Mouse (Mus musculus): ENCODE data around the gene Hap1. TPM values are rescaled to one million over a fixed set of nuclear protein-coding genes. Genes with fewer than 3 reads are reported as not detected.
A peak's percentile ranks its signal among the peaks of the same experiment; 100 is the strongest.
"Not testable (repeated sequence)": the region's sequence is repeated elsewhere in the genome, so short reads cannot be mapped to it uniquely, and the experiment has no call there.

Gene Hap1
- total RNA-seq, 2 experiments from 2014 or later: 3.1 to 4.1 TPM

DNA sequence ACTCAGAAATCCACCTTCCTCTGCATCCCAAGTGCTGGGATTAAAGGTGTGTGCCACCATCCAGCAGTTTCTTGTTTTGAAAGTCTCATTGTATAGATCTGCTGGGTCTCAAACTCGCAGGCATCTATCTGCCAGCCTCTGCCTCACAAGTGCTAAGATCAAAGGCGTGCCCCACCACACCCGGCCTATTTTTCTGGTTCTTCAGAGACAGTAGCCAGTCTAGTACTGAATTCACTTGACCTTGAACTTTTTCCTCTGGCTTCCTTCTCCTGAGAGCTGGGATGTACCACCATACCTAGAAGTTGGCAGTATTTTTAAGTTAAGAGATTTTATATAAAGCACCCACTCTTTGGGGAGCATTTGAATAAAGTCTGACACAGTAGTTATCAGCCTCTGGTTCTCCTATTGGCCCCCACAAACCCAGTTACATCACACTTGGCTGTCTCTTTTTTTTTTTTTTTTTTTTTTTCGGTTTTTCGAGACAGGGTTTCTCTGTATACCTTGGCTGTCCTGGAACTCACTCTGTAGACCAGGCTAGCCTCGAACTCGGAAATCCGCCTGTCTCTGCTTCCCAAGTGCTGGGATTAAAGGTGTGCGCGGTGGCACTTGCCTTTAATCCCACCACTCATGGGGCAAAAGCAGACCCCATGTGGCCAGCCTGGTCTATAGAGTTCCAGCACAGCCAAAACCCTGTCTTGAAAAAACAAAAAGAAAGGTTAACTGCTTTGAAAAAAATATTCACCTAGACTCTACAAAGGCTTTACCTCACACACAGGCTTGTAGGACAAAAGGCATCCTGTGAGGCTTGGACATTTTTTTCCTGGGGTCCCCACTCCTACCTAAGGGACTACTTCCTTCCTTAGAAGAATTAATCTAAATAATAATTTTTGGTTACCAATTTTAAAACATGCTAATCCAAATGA, 37.1 kb downstream of the Hap1 start:
- no peak for DNase-seq

DNA sequence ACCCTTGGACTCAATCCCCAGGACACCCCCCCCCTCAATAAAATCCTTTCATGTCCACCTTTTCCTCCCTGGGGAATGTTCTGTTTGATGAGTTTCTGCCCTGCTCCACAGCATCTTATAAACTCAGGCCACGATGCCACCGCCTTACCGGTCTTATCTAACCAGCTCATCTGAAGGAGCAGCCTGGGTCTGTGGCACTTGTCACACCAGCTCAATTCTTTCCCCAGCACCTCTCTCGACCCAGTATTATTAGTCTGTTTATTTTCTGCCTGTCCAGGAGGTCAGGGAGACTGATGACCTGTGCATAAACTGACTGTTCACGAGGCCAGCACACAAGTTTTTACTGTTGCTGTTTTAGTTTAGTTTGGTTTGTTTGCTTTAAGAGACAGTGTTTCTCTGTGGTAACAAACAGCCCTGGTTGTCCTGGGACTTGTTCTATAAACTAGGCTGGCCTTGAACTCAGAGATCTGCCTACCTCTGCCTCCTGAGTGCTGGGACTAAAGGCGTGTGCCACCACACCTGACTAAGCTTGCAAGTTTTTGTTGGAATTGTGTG, 38.0 kb downstream of the Hap1 start:
- DNase-seq: no peak

GRCm38 (mm10) chr11:100315439-100315838, 40.5 kb downstream of the Hap1 start:
- no peak for DNase-seq

DNA sequence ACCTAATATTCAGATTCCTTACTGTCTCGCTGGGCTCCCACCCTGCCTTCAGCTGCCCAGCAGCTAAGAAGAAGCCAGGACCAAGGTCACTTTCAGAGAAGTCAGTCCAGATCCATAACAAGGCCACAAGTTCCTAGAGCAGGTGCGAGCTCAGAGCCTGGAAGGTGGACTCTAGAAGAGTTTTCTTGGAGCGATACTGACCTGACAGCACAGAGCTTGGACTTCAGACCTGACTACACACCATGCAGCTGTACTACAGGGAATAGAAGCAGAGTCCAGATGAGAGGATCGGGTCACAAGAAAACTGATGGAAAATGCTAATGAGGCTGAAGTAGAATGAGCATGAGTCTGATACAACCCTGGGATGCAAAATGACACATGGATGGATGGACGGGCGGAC, 42.5 kb downstream of the Hap1 start:
- no peak for DNase-seq

- no peak for DNase-seq
Observed at GRCm38 (mm10) chr11:100312096-100312679, 43.7 kb downstream of the Hap1 start.

DNA sequence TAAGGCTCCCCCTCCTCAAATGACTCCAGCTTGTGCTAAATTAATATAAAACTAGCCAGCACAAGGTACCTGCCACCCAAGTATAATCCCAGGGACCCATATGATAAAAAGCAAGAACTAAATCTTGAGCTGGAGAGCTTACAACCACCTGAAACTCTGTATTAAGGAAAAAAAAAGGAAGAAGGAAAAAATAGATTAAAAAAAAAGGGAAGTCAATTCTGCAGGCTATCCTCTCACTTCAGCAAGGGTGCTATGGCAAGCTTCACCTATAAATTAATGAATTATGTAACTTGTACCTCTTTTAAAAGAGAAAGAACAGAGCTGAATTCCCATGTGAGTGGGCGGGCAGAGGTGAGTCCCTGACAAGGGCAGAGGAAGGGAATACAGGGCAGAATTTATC, 44.3 kb downstream of the Hap1 start:
- no peak for DNase-seq

- DNase-seq: not testable (repeated sequence)
Observed at GRCm38 (mm10) chr11:100308672-100309071, 47.3 kb downstream of the Hap1 start.

- DNase-seq: no peak
Observed at GRCm38 (mm10) chr11:100307900-100308299, 48.0 kb downstream of the Hap1 start.

DNA sequence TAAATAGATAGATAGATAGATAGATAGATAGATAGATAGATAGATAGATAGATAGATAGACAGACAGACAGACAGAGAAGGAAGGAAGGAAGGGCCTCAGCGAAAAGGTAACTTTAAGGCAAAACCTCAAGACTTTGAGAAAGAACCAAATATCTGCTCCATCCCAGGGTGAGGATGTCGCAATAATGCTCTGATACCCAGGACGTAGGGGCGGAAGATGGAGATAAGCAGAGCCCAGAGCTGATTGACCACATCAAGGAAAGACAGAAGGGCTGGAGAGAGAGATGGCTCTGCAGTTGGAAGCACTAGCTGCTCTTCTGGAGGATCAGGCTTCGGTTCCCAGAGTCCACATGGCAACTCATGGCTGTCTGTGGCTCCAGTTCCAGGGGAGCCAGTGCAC, 54.6 kb downstream of the Hap1 start:
- DNase-seq: no peak

DNA sequence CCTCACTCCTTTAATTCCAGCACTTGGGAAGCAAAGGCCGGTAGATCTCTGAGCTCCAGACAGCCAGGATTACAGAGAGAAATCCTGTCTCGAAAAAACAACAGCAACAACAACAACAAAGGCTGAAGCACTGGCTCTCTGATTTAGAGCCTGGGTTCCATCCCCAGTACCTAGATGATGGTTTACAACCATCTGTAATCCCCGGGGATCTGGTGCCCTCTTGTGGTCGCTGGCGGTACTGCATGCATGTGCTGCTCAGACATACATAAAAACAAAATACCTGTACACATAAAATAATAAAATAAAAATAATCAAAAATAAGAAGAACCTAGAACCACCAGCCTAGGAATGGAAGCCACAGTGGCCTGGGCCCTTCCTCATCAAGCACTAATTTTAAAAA, 55.6 kb downstream of the Hap1 start:
- peak; percentile 75 for DNase-seq

DNA sequence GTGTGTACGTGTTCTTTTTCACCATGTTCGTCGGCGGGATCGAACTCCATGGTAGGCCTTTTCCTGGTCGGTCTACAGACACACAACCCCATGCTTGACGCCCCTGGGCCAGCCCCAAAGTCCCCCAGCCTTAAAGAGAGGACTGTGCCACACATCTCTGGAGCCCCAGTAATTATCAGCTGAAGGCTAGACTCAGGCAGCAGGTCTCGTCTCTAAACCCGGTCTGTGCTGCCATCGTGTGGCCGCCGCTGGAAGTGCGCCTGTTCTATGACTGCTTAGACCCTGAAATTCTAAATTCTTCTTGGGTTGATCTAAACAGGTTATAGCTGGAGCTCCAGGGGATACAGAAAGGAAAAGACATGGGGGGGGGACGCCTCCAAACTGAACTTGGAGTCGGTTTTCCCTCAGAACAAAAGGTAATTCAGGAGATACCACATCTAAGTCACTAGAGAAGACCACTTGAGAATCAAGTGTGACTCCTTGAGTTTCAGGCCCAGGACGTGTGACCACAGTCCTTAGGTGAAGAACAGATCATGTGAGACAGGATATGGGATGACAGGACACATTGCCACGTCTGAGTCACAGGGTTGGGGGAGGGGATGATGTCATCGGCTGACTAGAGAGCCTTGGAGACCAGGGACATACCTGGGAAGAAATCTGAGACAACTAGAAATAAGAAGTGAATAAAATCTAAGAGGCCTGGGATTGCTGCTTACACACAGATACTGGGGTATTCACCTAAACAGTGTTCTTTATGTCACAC, 57.5 kb downstream of the Hap1 start:
- DNase-seq: peak; percentile 89

DNA sequence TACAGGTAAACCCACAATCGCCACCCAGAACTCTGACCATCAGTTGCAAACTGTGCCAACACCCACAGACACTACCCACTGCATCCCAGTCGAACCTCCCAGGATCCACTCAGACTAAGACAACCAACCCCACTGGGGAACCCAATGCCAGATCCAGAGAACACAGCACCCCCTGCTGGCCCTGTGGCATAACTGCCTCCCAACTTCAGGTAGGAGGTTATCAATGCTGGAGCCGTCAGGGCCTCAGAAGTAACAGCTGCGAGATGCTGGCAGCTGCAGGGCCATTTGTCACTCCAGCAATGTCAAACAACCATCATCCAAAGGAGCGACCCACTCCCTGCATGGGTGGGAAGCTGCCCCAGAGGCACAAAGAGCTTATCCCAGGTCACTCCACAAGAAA, 58.1 kb downstream of the Hap1 start:
- DNase-seq: peak; percentile 25

Other genes starting within 250 kb of the Hap1 start
- not detected for gene Krt13, start 234.6 kb downstream of the Hap1 start, total RNA-seq (2021)
- gene Krt15, start 220.2 kb downstream of the Hap1 start, total RNA-seq (2021): under 1 TPM in 1 of 2 experiments, not detected in 1; 0.17 TPM
- gene Krt19, start 207.5 kb downstream of the Hap1 start, total RNA-seq (2021): 10 to 100 TPM; 16.1 to 21.1 TPM
- gene Krt9, start 162.9 kb downstream of the Hap1 start, total RNA-seq (2021): not detected
- gene Krt14, start 148.6 kb downstream of the Hap1 start, total RNA-seq (2021): 1 to 10 TPM; 1.6 to 2.9 TPM
- not detected for gene Krt16, start 107.2 kb downstream of the Hap1 start, total RNA-seq (2021)
- gene Krt17, start 95.1 kb downstream of the Hap1 start, total RNA-seq (2021): under 1 TPM in 1 of 2 experiments, not detected in 1; 0.29 TPM
- not detected for gene Krt42, start 86.3 kb downstream of the Hap1 start, total RNA-seq (2021)
- 1,000 to 10,000 TPM; 1,236 to 1,276 TPM for gene Eif1, start 36.2 kb downstream of the Hap1 start, total RNA-seq (2021)
- gene Gast, start 21.7 kb downstream of the Hap1 start, total RNA-seq (2021): not detected
- 100 to 1,000 TPM; 223 to 234 TPM for gene Jup, start 41.6 kb upstream of the Hap1 start, total RNA-seq (2021)
- gene P3h4, start 58.7 kb upstream of the Hap1 start, total RNA-seq (2021): 10 to 100 TPM; 28.0 to 30.0 TPM
- 10 to 100 TPM; 68.8 to 76.1 TPM for gene Fkbp10, start 59.6 kb upstream of the Hap1 start, total RNA-seq (2021)
- 10 to 100 TPM; 52.3 to 55.3 TPM for gene Nt5c3b, start 85.7 kb upstream of the Hap1 start, total RNA-seq (2021)
- under 1 TPM; 0.43 to 0.59 TPM for gene Klhl10, start 85.8 kb upstream of the Hap1 start, total RNA-seq (2021)
- 10 to 100 TPM; 11.8 to 13.4 TPM for gene Klhl11, start 116.6 kb upstream of the Hap1 start, total RNA-seq (2021)
- 10 to 100 TPM; 60.7 to 63.4 TPM for gene Acly, start 171.9 kb upstream of the Hap1 start, total RNA-seq (2021)
- gene Ttc25, start 189.5 kb upstream of the Hap1 start, total RNA-seq (2021): under 1 TPM; 0.21 to 0.70 TPM
- gene Cnp, start 218.8 kb upstream of the Hap1 start, total RNA-seq (2021): 1 to 10 TPM; 6.3 to 7.3 TPM